Mouse (Mus musculus) brown adipose tissue, adult 24 weeks (tissue): ENCODE results near the gene Stat3. TPM values are rescaled to one million over a fixed set of nuclear protein-coding genes. Genes with fewer than 3 reads are reported as not detected.

Experiments
- H3K27ac ChIP-seq: fragments of 200-500 bp; replicated peaks from 2 replicates; pipeline ENCODE4 v1.5.1; 2012; ENCODE audit warnings: low read depth, mild to moderate bottlenecking, low read length
- H3K4me1 ChIP-seq: fragments of 200-500 bp; 2 replicates; pipeline ENCODE4 v1.6.1; 2012; ENCODE audit warnings: low read length, mixed read lengths; ENCODE audit not compliant: control insufficient read depth, insufficient read depth, insufficient read length
- H3K4me3 ChIP-seq: fragments of 200-500 bp; 2 replicates; pipeline ENCODE4 v1.5.1; 2012; ENCODE audit warnings: low read depth, mild to moderate bottlenecking, low read length, moderate library complexity; ENCODE audit not compliant: insufficient read depth
- polyA plus RNA-seq: library from polyadenylated mRNA; stranded (reverse); fragments of >200 nt; gene quantifications from 2 replicates; pipeline ENCODE4 v1.2.4, GENCODE M21; 2012; ENCODE audit not compliant: missing spikeins, insufficient read depth, insufficient read length

Gene Stat3
- polyA plus RNA-seq, 1 experiment, result 20.9 TPM

DNA sequence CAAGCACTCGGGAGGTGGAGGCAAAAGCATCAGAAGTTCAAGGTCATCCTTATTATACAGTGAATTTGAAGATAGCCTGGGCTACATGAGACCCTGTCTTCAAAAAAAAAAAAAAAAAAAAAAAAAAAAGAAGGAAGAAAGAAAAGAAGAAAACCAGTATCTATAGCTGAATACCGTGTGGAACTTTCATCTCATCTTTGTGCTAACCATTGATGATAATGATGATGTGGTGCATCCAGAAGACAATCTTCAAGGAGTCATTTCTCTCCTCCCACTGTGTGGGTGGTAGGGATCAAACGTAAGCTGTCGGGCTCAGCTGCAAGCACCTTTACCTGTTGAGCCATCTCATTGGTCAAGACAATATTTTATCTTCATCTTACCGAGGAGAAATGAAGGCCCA lies 21.3 kb downstream of the Stat3 start:
- H3K4me3 ChIP-seq, result no peak overlapping the region
- 0 out of 2 replicates have a peak, but pooled peaks cover under 1% of the 10 kb centered on the region for H3K4me1 ChIP-seq
- no peak overlapping the region for H3K27ac ChIP-seq

GRCm38 (mm10) chr11:100916432-100916971 lies 22.8 kb downstream of the Stat3 start:
- Histone ChIP-seq H3K4me3 (no peak overlapping the region), H3K4me1 (0 out of 2 replicates have a peak, but pooled peaks cover 2% of the 10 kb centered on the region), H3K27ac (no peak overlapping the region)

DNA sequence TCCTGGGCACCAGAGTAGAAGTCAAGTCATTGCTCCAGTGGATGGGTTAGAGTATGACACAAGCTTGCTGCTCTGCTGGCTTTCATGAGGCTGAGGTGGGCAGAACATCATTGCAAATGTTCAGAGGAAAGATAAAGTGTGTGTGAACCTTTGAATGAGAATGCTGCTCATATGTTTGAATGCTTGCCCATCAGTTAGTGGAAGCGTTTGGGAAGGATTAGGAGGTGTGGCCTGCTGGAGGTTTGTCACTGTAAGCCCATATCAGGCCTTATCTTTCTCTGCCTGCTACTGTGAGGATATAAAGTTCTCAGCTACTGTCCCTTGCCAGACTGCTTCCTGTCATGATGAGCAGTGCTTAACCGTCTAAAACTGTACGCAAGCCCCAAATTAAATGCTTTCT lies 24.3 kb downstream of the Stat3 start:
- Histone ChIP-seq H3K4me1 (0 out of 2 replicates have a peak, but pooled peaks cover 2% of the 10 kb centered on the region), H3K4me3 (no peak overlapping the region), H3K27ac (no peak overlapping the region)

DNA sequence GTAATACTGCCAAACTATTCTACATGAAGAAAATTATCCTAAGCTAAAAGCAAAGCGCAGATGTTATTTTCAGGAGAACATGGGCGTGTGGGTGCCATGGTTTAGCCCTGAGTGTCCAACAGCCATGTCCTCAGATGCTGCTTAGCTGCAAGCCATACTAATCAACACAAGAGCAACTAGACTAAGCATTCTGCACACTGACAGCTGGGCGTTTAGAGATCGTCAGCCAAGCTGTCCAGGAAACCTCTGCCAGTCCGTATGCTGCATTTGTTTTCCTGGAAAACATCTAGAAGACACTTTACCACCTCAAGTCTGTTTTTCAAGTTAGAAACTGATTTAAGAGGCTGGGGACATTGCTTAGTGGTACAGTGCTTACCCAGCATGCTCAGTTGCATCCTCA lies 24.9 kb downstream of the Stat3 start:
- Histone ChIP-seq H3K27ac (no peak overlapping the region), H3K4me3 (no peak overlapping the region), H3K4me1 (0 out of 2 replicates have a peak, but pooled peaks cover 2% of the 10 kb centered on the region)

GRCm38 (mm10) chr11:100912401-100913155 lies 26.8 kb downstream of the Stat3 start:
- Histone ChIP-seq H3K4me3 (no peak overlapping the region), H3K4me1 (0 out of 2 replicates have a peak, but pooled peaks cover 2% of the 10 kb centered on the region), H3K27ac (no peak overlapping the region)

GRCm38 (mm10) chr11:100908567-100908966 lies 30.8 kb downstream of the Stat3 start:
- no peak overlapping the region for H3K27ac ChIP-seq
- H3K4me3 ChIP-seq, result no peak overlapping the region
- 0 out of 2 replicates have a peak, but pooled peaks cover 2% of the 10 kb centered on the region for H3K4me1 ChIP-seq

GRCm38 (mm10) chr11:100908112-100908511 lies 31.2 kb downstream of the Stat3 start:
- no peak overlapping the region for H3K27ac ChIP-seq
- 0 out of 2 replicates have a peak, but pooled peaks cover 2% of the 10 kb centered on the region for H3K4me1 ChIP-seq
- H3K4me3 ChIP-seq, result no peak overlapping the region

- H3K4me3 ChIP-seq, result no peak overlapping the region
- no peaks in the 10 kb centered on the region for H3K4me1 ChIP-seq
- no peak overlapping the region for H3K27ac ChIP-seq
Observed at GRCm38 (mm10) chr11:100906885-100907284, 32.5 kb downstream of the Stat3 start.

DNA sequence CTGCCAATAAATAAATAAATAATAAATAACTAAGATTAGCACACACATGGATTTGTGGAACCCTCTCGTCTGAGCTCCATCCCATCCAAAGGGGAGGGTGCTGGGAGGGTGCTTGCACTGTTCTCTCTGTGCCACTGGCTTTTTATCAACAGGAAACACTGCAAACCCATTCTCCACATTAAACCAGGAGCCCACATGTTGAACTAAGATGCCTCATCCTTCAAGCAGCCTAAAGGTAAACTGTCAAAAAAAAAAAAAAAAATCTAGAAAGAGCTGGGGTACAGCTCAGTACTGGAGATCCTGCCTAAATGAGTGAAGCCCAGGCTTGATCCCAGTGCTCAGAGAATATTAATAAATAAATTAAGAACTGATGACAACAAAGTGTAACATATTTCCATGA lies 33.4 kb downstream of the Stat3 start:
- H3K27ac ChIP-seq, result no peak overlapping the region
- no peaks in the 10 kb centered on the region for H3K4me1 ChIP-seq
- no peak overlapping the region for H3K4me3 ChIP-seq

GRCm38 (mm10) chr11:100904580-100905351 lies 34.6 kb downstream of the Stat3 start:
- Histone ChIP-seq H3K4me3 (no peak overlapping the region), H3K4me1 (no peaks in the 10 kb centered on the region), H3K27ac (no peak overlapping the region)

GRCm38 (mm10) chr11:100898441-100899199 lies 40.7 kb downstream of the Stat3 start:
- Histone ChIP-seq H3K4me1 (no peaks in the 10 kb centered on the region), H3K4me3 (no peak overlapping the region), H3K27ac (no peak overlapping the region)

DNA sequence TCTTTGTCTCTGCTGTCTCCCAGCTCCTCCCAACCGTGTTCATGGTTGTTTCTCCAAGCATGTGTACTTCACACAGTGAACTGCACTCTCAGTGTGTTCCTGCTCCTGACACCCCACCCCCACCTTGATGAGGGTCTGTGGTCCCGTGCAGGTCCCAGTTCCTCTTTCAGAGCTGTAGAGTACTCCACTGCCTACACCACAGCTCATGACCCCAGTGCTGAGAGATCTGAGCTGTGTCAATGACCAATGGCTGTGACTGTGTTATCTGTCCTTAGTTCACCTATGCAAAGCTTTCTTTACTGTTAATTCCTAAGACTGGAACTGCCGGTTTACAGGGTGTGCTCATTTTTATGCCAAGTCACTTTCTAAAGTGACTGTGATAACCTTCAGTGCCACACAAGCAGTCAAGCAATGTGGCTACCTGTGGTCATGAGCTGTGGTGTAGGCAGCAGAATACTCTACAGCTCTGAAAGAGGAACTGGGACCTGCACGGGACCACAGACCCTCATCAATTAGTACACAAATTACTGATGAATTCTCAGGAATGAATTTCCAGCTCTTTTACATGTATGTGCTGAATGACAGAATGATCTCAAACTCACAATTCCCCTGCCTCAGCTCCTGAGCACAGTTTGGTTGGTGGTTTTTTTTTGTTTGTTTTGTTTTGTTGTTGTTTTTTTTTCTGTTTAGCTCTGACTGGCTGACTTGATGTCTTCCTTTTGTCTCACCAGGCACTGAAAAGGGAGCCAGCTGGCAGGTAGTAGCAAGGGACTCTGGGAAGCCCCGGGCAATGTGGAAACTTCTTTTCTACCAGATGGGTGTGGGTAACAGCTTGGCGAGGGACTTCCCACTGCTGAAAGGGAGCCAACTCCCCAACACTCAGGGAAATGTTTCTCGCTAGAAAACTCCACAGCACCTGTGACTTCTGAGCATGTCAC lies 41.8 kb downstream of the Stat3 start:
- H3K4me1 ChIP-seq, result no peaks in the 10 kb centered on the region
- no peak overlapping the region for H3K27ac ChIP-seq
- H3K4me3 ChIP-seq, result no peak overlapping the region

- Histone ChIP-seq H3K4me3 (no peak overlapping the region), H3K27ac (no peak overlapping the region), H3K4me1 (no peaks in the 10 kb centered on the region)
Observed at GRCm38 (mm10) chr11:100896078-100896477, 43.3 kb downstream of the Stat3 start.
